Mouse (Mus musculus) intestine, embryonic 16.5 days (tissue): ENCODE measurements around the gene Atg2b. TPM values are rescaled to one million over a fixed set of nuclear protein-coding genes. Genes with fewer than 3 reads are reported as not detected.

ENCODE experiments used
- polyA plus RNA-seq: library from polyadenylated mRNA; unstranded; fragments of >200 nt; fragmentation: Nextera tagmentation; extraction: Ambion mirVana; gene quantifications from 2 replicates; pipeline ENCODE4 v1.2.1, GENCODE M21; 2015

Atg2b gene
- polyA plus RNA-seq, 1 experiment from 2014 or later: 10.5 TPM

Other genes with a start within 250 kb of the Atg2b start
- 0.62 and 0.84 TPM in 2 replicates for gene D430019H16Rik, start 231.4 kb downstream of the Atg2b start, polyA plus RNA-seq
- gene Bdkrb2, start 122.0 kb downstream of the Atg2b start, polyA plus RNA-seq: 5.3 and 5.8 TPM in 2 replicates
- 0.22 and 0.43 TPM in 2 replicates for gene Bdkrb1, start 82.1 kb downstream of the Atg2b start, polyA plus RNA-seq
- gene Gskip, start 382 bp downstream of the Atg2b start, polyA plus RNA-seq: 29.7 and 30.2 TPM in 2 replicates
- gene Ak7, start 20.8 kb upstream of the Atg2b start, polyA plus RNA-seq: 0.40 and 0.49 TPM in 2 replicates
- gene Papola, start 99.5 kb upstream of the Atg2b start, polyA plus RNA-seq: 154 and 164 TPM in 2 replicates